Mouse (Mus musculus) adrenal gland, postnatal 36 days (tissue): ENCODE results near the gene Chrne. TPM values are rescaled to one million over a fixed set of nuclear protein-coding genes. Genes with fewer than 3 reads are reported as not detected.

Experiments used
- DNase-seq, 2 experiments: peaks; one replicate each; pipeline ENCODE4 v3.0.0; 2021; ENCODE audit warnings: mixed read lengths in 1 of 2
- long read RNA-seq, 2 experiments: library from polyadenylated mRNA; stranded (forward); transcript quantifications; one replicate each; pipeline ENCODE4 v2.0.0; 2021; ENCODE audit warnings: borderline sequencing depth in 2 of 2
- total RNA-seq, 2 experiments: library from RNA; stranded (reverse); gene quantifications; 2 replicates each; pipeline ENCODE4 v1.2.3; 2021

The Chrne gene
- total RNA-seq, result not detected
- long read RNA-seq, experiment 1, result 0 reads
- long read RNA-seq, experiment 2, result 0 reads

- no peak for DNase-seq
Observed at GRCm38 (mm10) chr11:70619101-70619500, at the start of gene Chrne. Gene Chrne (minus strand): TSS chr11:70619216.

DNA sequence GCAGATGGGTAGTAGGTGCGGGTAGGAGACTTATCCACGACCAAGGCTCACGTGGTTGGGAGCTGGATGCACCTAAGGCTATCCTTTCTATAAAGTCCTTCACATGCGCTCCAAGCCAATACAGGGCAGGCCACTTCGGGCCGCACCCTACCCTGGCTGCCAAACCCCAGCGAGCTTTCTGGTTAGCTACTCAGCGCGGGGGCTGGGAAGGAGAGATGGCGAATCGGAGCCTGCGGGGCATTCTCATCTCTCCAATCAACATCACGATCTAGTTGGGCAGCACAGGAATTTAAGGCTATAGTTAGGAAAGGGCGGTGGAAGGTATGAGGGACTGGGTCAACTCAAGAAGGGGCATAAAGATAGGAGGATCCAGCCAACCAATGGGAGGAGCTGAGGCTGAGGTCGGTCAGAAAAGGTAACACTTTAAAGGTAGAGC is 49.3 kb upstream of the Chrne start:
- DNase-seq, result peak; percentile 76 to 83

DNA sequence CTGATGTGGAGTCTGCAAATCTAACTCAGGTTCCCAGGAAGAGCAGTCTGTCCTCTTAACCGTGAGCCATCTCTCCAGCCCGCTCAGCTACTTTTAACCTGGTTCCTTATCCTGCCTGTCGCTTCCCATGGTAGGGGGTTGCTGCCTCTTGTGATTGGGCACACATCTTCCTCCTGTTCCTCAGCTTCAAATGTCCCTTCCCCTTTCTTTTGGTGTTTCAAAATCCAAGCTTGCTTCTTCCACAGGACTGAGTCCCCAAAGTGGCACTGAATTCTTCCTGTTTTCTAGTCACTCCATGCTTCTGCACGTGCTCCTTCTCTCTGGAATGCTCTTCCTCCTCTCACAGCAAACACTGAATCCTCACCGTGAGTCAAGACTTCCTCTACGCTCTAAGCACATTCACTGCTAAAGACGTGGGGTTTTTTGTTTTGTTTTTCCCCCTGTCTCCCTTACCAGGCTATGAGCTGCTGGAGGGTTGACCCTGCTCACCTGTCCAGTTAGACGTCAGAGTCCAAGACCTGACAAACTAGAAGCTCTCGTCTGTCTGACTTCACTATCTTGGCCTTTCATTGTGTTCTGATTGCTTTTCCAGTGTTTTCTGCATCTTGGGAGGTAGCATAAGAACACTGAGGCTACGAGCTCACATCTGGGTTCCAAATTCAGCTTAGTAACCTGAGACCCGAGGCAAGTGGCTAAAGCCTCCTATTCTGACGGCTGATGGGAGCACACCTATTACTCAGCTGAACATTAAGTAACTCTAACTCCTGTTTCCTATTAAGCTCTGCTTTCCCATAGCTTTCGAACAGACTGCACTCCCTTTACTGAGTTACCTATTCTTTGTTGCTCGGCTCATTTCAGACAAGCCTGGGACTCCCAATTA is 48.5 kb upstream of the Chrne start:
- no peak for DNase-seq

DNA sequence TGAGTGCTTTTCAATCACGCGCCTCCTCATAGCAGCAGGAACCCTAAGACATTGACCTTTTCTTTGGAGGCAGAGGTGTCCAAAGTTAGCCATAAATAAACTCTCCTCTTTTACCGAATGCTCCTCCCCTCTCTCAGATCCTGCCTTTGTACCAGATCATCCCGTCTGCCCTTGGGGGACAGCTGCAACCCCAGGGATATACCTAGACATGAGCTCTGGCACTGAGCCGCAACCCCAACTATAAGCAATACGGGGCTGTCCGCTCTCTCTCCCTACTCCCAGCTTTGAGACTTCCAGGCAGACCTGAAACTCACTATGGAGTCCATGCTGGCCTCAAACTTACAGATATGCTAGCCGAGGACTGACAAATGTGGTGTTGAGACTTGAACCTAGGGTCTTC is 47.7 kb upstream of the Chrne start:
- no peak for DNase-seq

- no peak for DNase-seq
Observed at GRCm38 (mm10) chr11:70664741-70665140, 45.7 kb upstream of the Chrne start.

DNA sequence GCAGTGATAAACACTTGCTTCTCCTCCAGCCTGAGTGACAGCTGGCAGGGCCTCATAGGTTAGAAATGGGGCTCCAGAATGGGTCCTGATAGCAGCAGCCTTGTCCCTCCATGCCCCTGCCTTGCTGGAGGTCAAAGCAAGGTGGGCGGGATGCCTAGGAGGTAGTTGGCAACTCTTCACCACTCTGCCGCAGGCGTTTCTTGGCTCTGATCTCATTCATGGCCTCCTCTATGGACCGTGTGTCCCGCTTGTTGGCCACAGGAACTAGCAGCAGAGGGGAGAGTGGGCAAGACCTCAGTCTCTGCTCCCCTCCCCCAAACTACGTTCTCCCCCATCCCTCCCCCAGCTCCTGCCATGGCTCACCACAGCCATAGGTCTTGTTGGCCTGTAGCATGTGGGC is 44.9 kb upstream of the Chrne start:
- no peak for DNase-seq

GRCm38 (mm10) chr11:70663101-70663500 is 44.1 kb upstream of the Chrne start:
- no peak for DNase-seq

DNA sequence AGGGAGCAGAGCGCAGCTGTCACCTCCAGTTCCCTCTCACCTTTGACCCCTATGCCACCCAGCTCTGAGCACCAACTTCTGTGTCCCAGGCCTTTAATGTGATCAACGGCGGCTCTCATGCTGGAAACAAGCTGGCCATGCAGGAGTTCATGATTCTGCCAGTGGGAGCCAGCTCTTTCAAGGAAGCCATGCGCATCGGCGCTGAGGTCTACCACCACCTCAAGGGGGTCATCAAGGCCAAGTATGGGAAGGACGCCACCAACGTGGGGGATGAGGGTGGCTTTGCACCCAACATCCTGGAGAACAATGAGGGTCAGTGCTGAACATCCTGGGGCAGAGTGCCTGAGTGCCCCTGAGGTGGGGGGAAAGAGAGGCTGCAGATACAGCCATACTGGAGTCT is 41.6 kb upstream of the Chrne start:
- no peak for DNase-seq

DNA sequence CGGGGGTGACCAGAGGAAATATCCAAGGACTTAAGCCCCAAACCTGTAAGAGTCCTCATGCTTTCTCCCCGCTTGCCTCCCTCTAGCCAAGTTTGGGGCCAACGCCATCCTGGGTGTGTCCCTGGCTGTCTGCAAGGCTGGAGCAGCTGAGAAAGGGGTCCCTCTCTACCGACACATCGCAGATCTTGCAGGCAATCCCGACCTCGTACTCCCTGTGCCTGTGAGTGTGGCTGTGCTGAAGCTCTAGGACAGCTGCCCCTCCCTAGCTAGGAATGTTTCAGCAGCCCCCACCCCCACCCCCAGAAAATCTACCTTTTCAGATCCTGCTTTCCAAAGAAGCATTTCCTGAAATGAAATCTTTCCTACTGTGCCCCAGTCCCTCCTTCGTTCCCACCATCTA is 39.9 kb upstream of the Chrne start:
- DNase-seq, result no peak

- no peak for DNase-seq
Observed at GRCm38 (mm10) chr11:70658521-70658920, 39.5 kb upstream of the Chrne start.

- DNase-seq, result no peak
Observed at GRCm38 (mm10) chr11:70657991-70658390, 39.0 kb upstream of the Chrne start.

GRCm38 (mm10) chr11:70657573-70657972 is 38.6 kb upstream of the Chrne start:
- DNase-seq, result no peak

GRCm38 (mm10) chr11:70656964-70657363 is 37.9 kb upstream of the Chrne start, which contains the start of gene Eno3:
Gene Eno3 (plus strand): TSS chr11:70657202.
- no peak for DNase-seq

DNA sequence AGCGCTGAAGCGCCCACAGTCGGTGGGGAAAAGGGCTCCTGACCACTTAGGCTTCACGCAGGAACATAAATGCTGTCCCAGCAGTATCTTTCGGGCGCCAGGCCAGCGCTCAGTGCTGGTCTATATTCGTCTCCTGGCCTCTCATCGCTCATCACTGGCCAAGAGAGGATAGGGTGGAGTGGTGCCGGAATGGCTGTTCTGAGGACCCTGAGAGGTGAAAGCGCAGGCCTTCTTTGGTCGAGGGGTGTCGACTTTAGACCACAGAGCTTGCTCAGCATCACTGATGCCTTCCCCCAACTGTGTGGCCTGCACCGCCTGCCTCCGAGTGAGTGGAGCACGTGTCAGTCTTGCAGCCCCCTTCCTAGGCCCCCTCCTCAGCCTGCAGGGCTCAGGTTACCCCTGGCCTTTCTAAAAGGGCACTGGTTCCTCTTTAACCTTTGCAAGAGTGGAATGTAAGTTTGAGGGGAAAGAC is 37.5 kb upstream of the Chrne start:
- peak in 1 of 2 experiments; percentile 69 for DNase-seq

- peak; percentile 73 to 84 for DNase-seq
Observed at GRCm38 (mm10) chr11:70655571-70656455, 36.8 kb upstream of the Chrne start.

DNA sequence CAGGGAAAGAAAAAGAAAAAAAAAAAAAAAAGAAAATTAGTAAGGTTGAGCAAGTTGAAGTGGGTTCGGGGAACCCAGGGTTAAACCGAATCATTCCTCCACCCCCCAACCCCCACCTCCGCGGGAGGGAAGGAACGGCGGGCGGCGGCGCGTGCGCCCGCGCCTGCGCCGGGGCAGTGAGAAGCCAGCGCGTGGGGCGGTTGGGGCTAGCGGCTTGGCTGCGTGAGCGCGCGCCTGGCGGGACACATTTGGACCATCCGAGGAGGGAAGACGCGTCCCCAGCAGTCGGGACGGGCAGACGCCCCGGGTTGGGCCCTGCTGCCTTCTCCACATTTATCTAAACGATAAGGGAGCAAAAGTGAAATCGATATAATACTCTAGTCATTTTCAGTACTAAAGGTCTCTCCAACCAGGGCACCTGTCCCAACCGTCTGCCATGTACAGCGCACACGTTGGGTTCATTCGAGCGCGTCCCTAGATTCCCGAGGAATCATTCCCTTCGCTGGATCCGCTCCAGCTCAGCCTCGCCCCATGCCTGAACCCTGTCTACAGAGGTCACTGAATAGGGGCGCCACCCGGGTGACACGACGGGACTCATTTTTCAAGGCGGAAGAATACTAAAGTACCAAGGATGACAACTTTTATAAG is 36.0 kb upstream of the Chrne start:
- peak; percentile 88 to 93 for DNase-seq

GRCm38 (mm10) chr11:70654198-70654922 is 35.3 kb upstream of the Chrne start, which contains the start of gene Pfn1:
Gene Pfn1 (minus strand): TSS chr11:70654644.
- peak; percentile 83 to 88 for DNase-seq

DNA sequence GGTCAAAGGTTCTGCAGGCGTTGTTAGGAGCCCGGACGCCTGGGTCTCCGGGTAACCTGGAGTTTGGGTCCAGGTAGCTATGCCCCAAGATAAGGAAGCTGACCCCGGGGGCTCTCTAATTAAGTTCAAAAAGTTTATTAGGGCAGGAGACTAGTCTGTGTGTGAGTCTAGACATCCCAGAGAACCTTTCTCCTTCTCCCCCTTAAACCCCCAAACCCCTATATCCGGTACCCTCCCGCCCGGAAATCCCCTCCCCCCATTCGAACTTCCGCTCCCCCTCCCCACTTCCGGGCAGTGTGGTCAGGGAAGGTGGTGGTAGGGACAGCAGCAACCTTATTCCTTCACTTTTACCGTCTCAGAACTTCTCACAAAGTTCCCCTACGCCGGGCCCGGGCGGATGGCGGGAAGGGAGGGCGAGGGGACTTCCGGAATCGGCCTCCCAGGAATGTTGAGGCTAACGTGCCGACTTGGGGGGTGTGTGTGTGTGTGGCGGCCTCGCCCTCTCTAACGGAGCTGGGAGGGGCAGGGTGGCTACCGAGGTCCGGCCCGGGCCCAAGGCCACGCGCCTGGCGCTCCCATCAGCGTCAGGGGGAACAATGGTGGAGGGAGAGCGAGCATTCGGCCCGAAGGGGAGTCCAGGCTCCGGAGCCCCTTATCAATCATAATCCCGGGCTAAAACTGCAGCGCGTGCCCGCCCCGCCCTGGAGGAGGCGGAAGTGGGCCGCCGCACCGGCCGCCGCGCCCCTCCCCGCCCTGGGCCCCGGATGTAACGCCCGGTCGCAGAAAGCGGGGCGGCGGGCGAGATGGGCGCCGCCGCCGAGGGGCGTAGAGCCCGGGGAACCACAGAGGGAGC is 34.6 kb upstream of the Chrne start:
- DNase-seq, result peak; percentile 75 to 87

- no peak for DNase-seq
Observed at GRCm38 (mm10) chr11:70652884-70653344, 33.9 kb upstream of the Chrne start.
